Mouse (Mus musculus) forebrain, embryonic 13.5 days (tissue): Measurements from ENCODE around the gene Dnaaf3. TPM values are rescaled to one million over a fixed set of nuclear protein-coding genes. Genes with fewer than 3 reads are reported as not detected.
"Not testable (repeated sequence)": the region's sequence is repeated elsewhere in the genome, so short reads cannot be mapped to it uniquely, and the experiment has no call there.

ENCODE experiments used
- ATAC-seq: fragments of 200-750 bp; cut with Nextera tagmentation; 2 replicates; pipeline ENCODE4 v1.8.0; 2017
- H3K27ac ChIP-seq: fragments of 300-500 bp; sonication (generic); 2 replicates; pipeline ENCODE4 v1.5.1; 2015; ENCODE audit warnings: inconsistent platforms, mild to moderate bottlenecking, moderate library complexity
- H3K27me3 ChIP-seq: fragments of 300-500 bp; sonication (generic); 2 replicates; pipeline ENCODE4 v1.6.1; 2015; ENCODE audit warnings: mild to moderate bottlenecking, inconsistent platforms
- H3K36me3 ChIP-seq: fragments of 300-500 bp; sonication (generic); 2 replicates; pipeline ENCODE4 v1.6.1; 2015; ENCODE audit warnings: mild to moderate bottlenecking, inconsistent platforms; ENCODE audit not compliant: poor library complexity, severe bottlenecking
- H3K4me1 ChIP-seq: fragments of 300-500 bp; sonication (generic); 2 replicates; pipeline ENCODE4 v1.6.1; 2015; ENCODE audit warnings: inconsistent platforms
- H3K4me2 ChIP-seq: fragments of 300-500 bp; sonication (generic); 2 replicates; pipeline ENCODE4 v1.6.1; 2015; ENCODE audit warnings: inconsistent platforms, mild to moderate bottlenecking, moderate library complexity
- H3K4me3 ChIP-seq: fragments of 300-500 bp; sonication (generic); 2 replicates; pipeline ENCODE4 v1.5.1; 2015; ENCODE audit warnings: mild to moderate bottlenecking, inconsistent platforms
- H3K9ac ChIP-seq: fragments of 300-500 bp; sonication (generic); 2 replicates; pipeline ENCODE4 v1.6.1; 2015; ENCODE audit warnings: mild to moderate bottlenecking, inconsistent platforms
- H3K9me3 ChIP-seq: fragments of 300-500 bp; sonication (generic); replicated peaks from 2 replicates; pipeline ENCODE4 v1.6.1; 2016; ENCODE audit warnings: inconsistent platforms
- WGBS: fragments of 180-500 bp; shearing (Covaris S2); methylation state at CpG from one replicate; pipeline ENCODE4 v1.1.7; 2015; 5-methylcytosine and 5-hydroxymethylcytosine counted together
- polyA plus RNA-seq: library from polyadenylated mRNA; unstranded; fragments of >200 nt; fragmentation: Nextera tagmentation; extraction: Ambion mirVana; gene quantifications from 2 replicates; pipeline ENCODE4 v1.2.1, GENCODE M21; 2015

Dnaaf3 gene
- polyA plus RNA-seq = 1.4 and 2.0 TPM in 2 replicates

DNA sequence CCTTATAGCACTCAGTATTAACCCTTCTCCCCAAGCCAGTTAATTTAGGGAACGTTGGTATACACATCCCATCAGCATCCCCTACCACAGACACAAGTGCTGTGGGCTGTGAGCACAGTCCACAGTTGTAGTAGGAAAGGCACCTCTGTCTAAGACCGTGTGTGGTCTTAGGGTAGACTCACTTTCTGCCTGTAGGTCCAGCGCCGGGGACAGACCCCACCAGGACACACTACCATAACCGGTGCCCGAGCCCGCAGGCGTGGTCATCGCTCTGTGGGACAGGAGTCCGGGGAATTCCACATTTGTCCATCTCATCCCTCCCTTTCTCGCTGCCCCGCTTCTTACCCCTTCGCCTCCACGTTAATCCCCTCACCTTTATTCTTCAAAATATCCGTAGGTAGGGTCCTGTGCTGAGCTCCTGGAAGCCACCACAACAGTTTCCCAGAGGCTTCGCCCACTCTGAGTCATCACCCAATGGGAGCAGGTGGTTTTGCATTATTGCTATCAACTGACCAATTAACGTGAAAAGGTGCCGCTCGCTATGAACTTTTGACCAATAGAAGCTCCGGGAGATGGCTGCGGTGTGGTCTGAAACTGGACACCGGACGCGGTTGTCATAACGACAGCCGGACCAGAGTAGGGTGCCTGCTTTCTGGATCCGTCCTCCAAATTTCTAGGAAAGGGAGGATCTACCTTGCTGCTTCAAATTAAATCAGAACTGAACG is at the start of gene Dnaaf3:
Gene Dnaaf3, minus strand, starts transcription at position 449 of the 725 bp plus-strand sequence.
- 2% methylated on average over 28 of the region's 28 CpGs for WGBS

GRCm38 (mm10) chr7:4581481-4581880 is 49.2 kb upstream of the Dnaaf3 start:
- H3K4me3 ChIP-seq, H3K36me3 ChIP-seq, H3K9me3 ChIP-seq, H3K4me2 ChIP-seq, H3K27me3 ChIP-seq, H3K27ac ChIP-seq, ATAC-seq, H3K9ac ChIP-seq, H3K4me1 ChIP-seq: not testable (repeated sequence)
- WGBS = 74% methylated on average over 3 of the region's 3 CpGs

More for the DNA sequence above, at the start of gene Dnaaf3:
- Histone ChIP-seq H3K27me3 (peaks cover 6% of the 10 kb centered on the region), H3K36me3 (no peaks in the 10 kb centered on the region), H3K27ac (no peak within 1 kb of the TSS), H3K4me3 (peak within 1 kb of the TSS; percentile 34), H3K4me1 (peaks cover 8% of the 10 kb centered on the region), H3K9me3 (no peaks in the 10 kb centered on the region), H3K9ac (peak within 1 kb of the TSS; percentile 58), H3K4me2 (peak within 1 kb of the TSS; percentile 59)
- peak; percentile 86 for ATAC-seq

DNA sequence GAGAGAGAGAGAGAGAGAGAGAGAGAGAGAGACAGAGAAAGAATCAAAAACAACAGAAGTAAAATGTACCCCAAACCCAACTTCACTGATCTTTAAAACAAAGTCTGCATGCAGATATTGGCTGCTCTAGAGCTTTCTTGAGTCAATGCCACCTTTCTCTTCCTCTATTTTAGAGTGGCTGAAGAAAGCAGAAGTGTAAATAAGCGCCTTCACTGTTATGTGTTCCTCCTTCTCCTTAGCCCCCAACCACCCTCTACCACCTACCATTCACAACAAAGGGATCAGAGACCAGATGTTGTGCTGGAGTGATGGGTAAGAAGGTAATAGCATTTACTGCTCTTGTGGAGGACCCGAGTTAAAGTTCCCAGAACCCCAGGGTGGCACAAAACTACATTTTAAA is 40.1 kb upstream of the Dnaaf3 start:
- not testable (repeated sequence) for H3K36me3 ChIP-seq
- 68% methylated on average over 2 of the region's 2 CpGs for WGBS

GRCm38 (mm10) chr7:4562660-4563059 is 30.4 kb upstream of the Dnaaf3 start:
- no peak overlapping the region for H3K4me3 ChIP-seq
- no peak for ATAC-seq
- 93% methylated on average over 3 of the region's 3 CpGs for WGBS
- H3K36me3 ChIP-seq = no peaks in the 10 kb centered on the region
- H3K9ac ChIP-seq = no peak overlapping the region
- H3K4me1 ChIP-seq = no peaks in the 10 kb centered on the region
- H3K4me2 ChIP-seq = no peak overlapping the region
- H3K27me3 ChIP-seq = no peaks in the 10 kb centered on the region
- H3K9me3 ChIP-seq = no peaks in the 10 kb centered on the region
- H3K27ac ChIP-seq = no peak overlapping the region

More for the DNA sequence above, 40.1 kb upstream of the Dnaaf3 start:
- not testable (repeated sequence) for H3K4me1 ChIP-seq, ATAC-seq, H3K4me2 ChIP-seq, H3K9me3 ChIP-seq, H3K9ac ChIP-seq, H3K27me3 ChIP-seq, H3K4me3 ChIP-seq, H3K27ac ChIP-seq

DNA sequence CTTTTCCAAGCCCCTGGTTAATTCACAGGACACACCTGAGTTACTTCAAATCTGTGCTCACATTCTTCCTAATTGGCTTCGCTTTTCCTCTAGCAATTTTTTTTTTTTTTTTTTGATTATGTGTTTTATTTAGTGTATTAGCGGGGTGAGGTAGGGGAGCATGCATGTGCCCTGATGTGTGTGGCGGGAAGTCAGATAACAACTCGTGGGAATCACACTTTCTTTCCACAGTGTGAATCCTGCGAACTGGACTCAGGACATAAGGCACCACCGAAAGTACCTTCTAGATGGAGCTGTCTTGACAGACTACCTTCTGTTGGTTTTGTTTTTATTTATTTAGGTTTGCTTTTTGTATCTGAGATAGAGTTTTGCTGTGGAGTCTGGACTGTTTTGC is 24.9 kb upstream of the Dnaaf3 start:
- 76% methylated on average over 6 of the region's 6 CpGs for WGBS
- Histone ChIP-seq H3K27me3 (peaks cover 2% of the 10 kb centered on the region; the same call in 1 of the 2 replicates), H3K4me1 (no peaks in the 10 kb centered on the region), H3K4me3 (no peak overlapping the region), H3K9ac (no peak overlapping the region), H3K27ac (no peak overlapping the region), H3K4me2 (peak overlapping the region; percentile 26), H3K36me3 (no peaks in the 10 kb centered on the region), H3K9me3 (no peaks in the 10 kb centered on the region)
- peak; percentile 54; the same call in 1 of the 2 replicates for ATAC-seq

DNA sequence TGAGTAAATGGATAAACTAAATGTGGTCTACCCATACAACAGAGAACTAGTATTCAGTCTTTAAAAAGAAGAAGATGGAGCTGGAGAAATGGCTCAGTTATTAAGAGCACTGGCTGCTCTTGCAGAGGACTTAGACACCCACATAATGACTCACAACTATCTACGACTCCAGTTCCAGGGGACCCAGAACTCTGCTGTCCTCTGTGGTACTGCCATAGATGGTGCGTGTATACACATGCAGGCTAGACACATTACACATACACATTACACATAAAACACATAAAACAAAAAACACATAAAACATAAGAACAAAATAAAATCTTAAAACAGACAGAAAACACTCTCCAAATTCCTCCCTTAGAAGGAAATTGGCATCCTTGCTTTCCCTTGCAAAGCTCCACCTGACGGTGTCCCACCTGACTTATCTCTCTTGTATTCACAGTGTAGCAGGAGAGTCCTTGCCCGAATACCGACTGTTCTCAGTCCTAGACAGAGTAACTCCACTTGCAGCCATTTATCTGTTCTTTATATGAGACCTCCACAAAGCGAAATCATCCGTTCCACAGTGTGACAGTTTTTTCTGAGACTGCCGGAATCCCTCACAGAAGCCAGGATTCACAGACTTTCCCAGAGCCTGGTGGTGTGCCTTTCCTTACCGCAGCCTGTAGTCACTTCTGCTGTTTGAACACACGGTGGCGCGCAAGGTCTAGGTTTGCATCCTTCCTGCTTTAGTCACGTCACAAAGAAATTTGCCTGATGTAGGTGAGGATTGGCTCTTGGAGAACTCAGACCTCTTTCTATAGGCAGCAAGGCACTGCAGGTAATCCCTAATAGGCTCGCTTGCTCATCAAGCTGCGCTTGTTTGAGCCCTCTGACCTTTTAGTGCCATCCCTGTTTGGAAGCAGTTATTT is 24.3 kb upstream of the Dnaaf3 start:
- H3K27me3 ChIP-seq = peaks cover 2% of the 10 kb centered on the region; the same call in 1 of the 2 replicates
- 22% methylated on average over 15 of the region's 15 CpGs for WGBS
- H3K9ac ChIP-seq = no peak overlapping the region
- peak overlapping the region; percentile 26 for H3K4me2 ChIP-seq
- no peaks in the 10 kb centered on the region for H3K4me1 ChIP-seq
- no peaks in the 10 kb centered on the region for H3K9me3 ChIP-seq
- peak; percentile 96 for ATAC-seq
- H3K27ac ChIP-seq = no peak overlapping the region
- no peaks in the 10 kb centered on the region for H3K36me3 ChIP-seq
- no peak overlapping the region for H3K4me3 ChIP-seq

GRCm38 (mm10) chr7:4547221-4547641 is 15.0 kb upstream of the Dnaaf3 start, which contains the start of gene Syt5:
Gene Syt5 (minus strand): TSS chr7:4547541.
- Histone ChIP-seq H3K4me3 (peak within 1 kb of the TSS; percentile 46), H3K9me3 (no peaks in the 10 kb centered on the region), H3K9ac (peak within 1 kb of the TSS; percentile 62), H3K4me2 (peak within 1 kb of the TSS; percentile 78), H3K36me3 (0 out of 2 replicates have a peak, but pooled peaks cover under 1% of the 10 kb centered on the region), H3K27me3 (no peaks in the 10 kb centered on the region), H3K27ac (peak within 1 kb of the TSS; percentile 67), H3K4me1 (peaks cover 17% of the 10 kb centered on the region)
- ATAC-seq = peak; percentile 84
- WGBS = 4% methylated on average over 33 of the region's 33 CpGs

GRCm38 (mm10) chr7:4546591-4547131 is 14.4 kb upstream of the Dnaaf3 start:
- Histone ChIP-seq H3K9ac (peak overlapping the region; percentile 62), H3K36me3 (peaks cover 5% of the 10 kb centered on the region; the same call in 1 of the 2 replicates), H3K27me3 (no peaks in the 10 kb centered on the region), H3K4me3 (peak overlapping the region; percentile 46), H3K27ac (peak overlapping the region; percentile 67), H3K4me1 (peaks cover 17% of the 10 kb centered on the region), H3K4me2 (peak overlapping the region; percentile 78), H3K9me3 (no peaks in the 10 kb centered on the region)
- WGBS = 0% methylated on average over 26 of the region's 26 CpGs
- peak; percentile 91 for ATAC-seq

DNA sequence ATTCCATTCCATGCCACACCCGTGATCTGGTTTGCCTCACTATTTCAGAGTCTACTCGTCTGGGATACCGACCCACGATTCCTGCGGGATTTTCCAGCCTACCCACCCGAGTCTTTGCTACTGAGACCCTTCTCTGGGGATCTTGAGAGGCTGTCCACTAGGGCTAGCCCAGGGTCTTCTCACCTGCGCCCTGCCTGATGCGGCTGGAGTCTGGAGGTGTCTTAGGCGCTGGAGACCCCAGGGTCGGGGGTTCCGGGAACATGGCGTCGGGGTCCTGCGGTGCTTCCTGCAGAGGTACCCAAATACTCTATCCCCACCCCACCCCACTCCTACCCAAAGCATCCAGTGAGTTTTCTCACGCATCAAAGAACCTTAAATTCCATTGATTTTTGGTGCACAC is 13.8 kb upstream of the Dnaaf3 start:
- peak; percentile 26 for ATAC-seq
- H3K27ac ChIP-seq = peak overlapping the region; percentile 67
- 75% methylated on average over 15 of the region's 15 CpGs for WGBS

DNA sequence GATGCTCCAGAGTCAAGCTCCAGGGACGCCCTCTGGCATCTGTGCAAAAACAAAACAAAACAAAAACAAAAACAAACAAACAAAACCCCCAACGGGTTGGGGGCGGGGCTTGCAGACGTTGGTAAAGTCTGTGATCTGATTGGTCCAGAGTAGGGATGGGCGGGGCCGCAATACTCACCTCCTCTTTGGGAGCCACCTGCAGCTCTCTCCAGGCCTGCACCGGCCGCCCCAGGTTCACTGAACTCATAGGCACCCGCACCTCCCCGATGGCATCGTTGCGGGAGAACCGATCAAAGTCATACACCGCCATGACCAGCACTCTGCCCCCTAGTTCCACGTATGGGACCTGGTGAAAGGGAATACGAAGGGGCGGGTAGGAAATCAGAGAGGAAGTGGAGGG is 9.8 kb upstream of the Dnaaf3 start:
- no peak overlapping the region for H3K4me2 ChIP-seq
- no peaks in the 10 kb centered on the region for H3K9me3 ChIP-seq
- no peaks in the 10 kb centered on the region for H3K27me3 ChIP-seq
- no peak for ATAC-seq
- 46% methylated on average over 17 of the region's 17 CpGs for WGBS
- H3K27ac ChIP-seq = no peak overlapping the region
- peaks cover 13% of the 10 kb centered on the region for H3K4me1 ChIP-seq
- H3K36me3 ChIP-seq = peaks cover 27% of the 10 kb centered on the region; the same call in 1 of the 2 replicates
- no peak overlapping the region for H3K9ac ChIP-seq
- H3K4me3 ChIP-seq = no peak overlapping the region

More for the DNA sequence above, 13.8 kb upstream of the Dnaaf3 start:
- Histone ChIP-seq H3K4me2 (peak overlapping the region; percentile 78), H3K9me3 (no peaks in the 10 kb centered on the region), H3K4me3 (peak overlapping the region; percentile 46), H3K9ac (peak overlapping the region; percentile 62), H3K27me3 (no peaks in the 10 kb centered on the region), H3K36me3 (peaks cover 11% of the 10 kb centered on the region; the same call in 1 of the 2 replicates), H3K4me1 (peaks cover 17% of the 10 kb centered on the region)

GRCm38 (mm10) chr7:4541344-4541743 is 9.1 kb upstream of the Dnaaf3 start:
- Histone ChIP-seq H3K27me3 (no peaks in the 10 kb centered on the region), H3K4me1 (peaks cover 10% of the 10 kb centered on the region), H3K9me3 (no peaks in the 10 kb centered on the region), H3K4me3 (no peak overlapping the region), H3K9ac (no peak overlapping the region), H3K36me3 (peaks cover 27% of the 10 kb centered on the region; the same call in 1 of the 2 replicates), H3K27ac (no peak overlapping the region), H3K4me2 (no peak overlapping the region)
- ATAC-seq = no peak
- WGBS = 67% methylated on average over 5 of the region's 5 CpGs
